Mouse (Mus musculus) liver, embryonic 14.5 days (tissue): ENCODE results near the gene Rag2. TPM values are rescaled to one million over a fixed set of nuclear protein-coding genes. Genes with fewer than 3 reads are reported as not detected.

ENCODE experiments used
- ATAC-seq: fragments of 200-750 bp; cut with Nextera tagmentation; 2 replicates; pipeline ENCODE4 v1.8.0; 2017; ENCODE audit warnings: moderate number of reproducible peaks, mild to moderate bottlenecking, moderate library complexity; ENCODE audit not compliant: insufficient read depth
- DNase-seq, 3 experiments: peaks; one replicate each; pipeline ENCODE4 v3.0.0-alpha.2; 2012 to 2013; ENCODE audit warnings: low read depth in 3 of 3, low spot score in 3 of 3
- H3K27ac ChIP-seq: fragments of 300-500 bp; sonication (generic); 2 replicates; pipeline ENCODE4 v1.5.1; 2014; ENCODE audit warnings: moderate library complexity, mild to moderate bottlenecking, control low read depth, inconsistent platforms
- H3K27me3 ChIP-seq: fragments of 300-500 bp; sonication (generic); 2 replicates; pipeline ENCODE4 v1.6.1; 2014; ENCODE audit warnings: mild to moderate bottlenecking, low read length, moderate library complexity; ENCODE audit not compliant: control insufficient read depth, insufficient read depth
- H3K36me3 ChIP-seq: fragments of 300-500 bp; sonication (generic); replicated peaks from 2 replicates; pipeline ENCODE4 v1.6.1; 2014; ENCODE audit warnings: low read depth; ENCODE audit not compliant: control insufficient read depth, insufficient read depth
- H3K4me1 ChIP-seq, 2 experiments: fragments of 200-500 bp in 1 of 2; fragments of 300-500 bp in 1 of 2; sonication (generic) in 1 of 2; replicated peaks; 2 replicates each; pipeline ENCODE4 v1.6.1; 2012 to 2014; ENCODE audit warnings: antibody characterized with exemption in 1 of 2, inconsistent platforms in 1 of 2, low read length in 1 of 2; ENCODE audit not compliant: control insufficient read depth in 2 of 2, insufficient read depth in 2 of 2
- H3K4me2 ChIP-seq: fragments of 300-500 bp; sonication (generic); 2 replicates; pipeline ENCODE4 v1.6.1; 2014; ENCODE audit warnings: low read depth, mild to moderate bottlenecking, control low read depth, moderate library complexity
- H3K4me3 ChIP-seq, 2 experiments: fragments of 200-500 bp in 1 of 2; fragments of 300-500 bp in 1 of 2; sonication (generic) in 1 of 2; 2 replicates each; pipeline ENCODE4 v1.5.1; 2012 to 2014; ENCODE audit warnings: low read depth in 2 of 2, low read length in 2 of 2, mild to moderate bottlenecking in 2 of 2, control low read depth in 1 of 2, inconsistent platforms in 1 of 2, moderate library complexity in 1 of 2; ENCODE audit not compliant: insufficient read depth in 1 of 2
- H3K9ac ChIP-seq: fragments of 300-500 bp; sonication (generic); replicated peaks from 2 replicates; pipeline ENCODE4 v1.6.1; 2014; ENCODE audit warnings: mild to moderate bottlenecking, control low read depth, moderate library complexity
- H3K9me3 ChIP-seq: fragments of 300-500 bp; sonication (generic); 2 replicates; pipeline ENCODE4 v1.6.1; 2016; ENCODE audit warnings: low read length, mixed read lengths; ENCODE audit not compliant: control insufficient read depth
- CTCF ChIP-seq: IDR thresholded peaks from 2 replicates; pipeline ENCODE4 v1.5.1; 2016; ENCODE audit warnings: antibody characterized with exemption, low read depth, control low read depth
- EP300 ChIP-seq: IDR thresholded peaks from 2 replicates; pipeline ENCODE4 v1.6.1; 2016; ENCODE audit warnings: antibody characterized with exemption, low read depth
- WGBS: fragments of 180-500 bp; shearing (Covaris S2); extraction: QIAGEN DNeasy Blood & Tissue Kit; methylation state at CpG from one replicate; pipeline ENCODE4 v1.1.7; 2014; ENCODE audit not compliant: insufficient replicate concordance; 5-methylcytosine and 5-hydroxymethylcytosine counted together
- polyA plus RNA-seq, 2 experiments: library from polyadenylated mRNA; depleted of rRNA in 1 of 2; stranded (reverse) in 1 of 2; unstranded in 1 of 2; fragments of >200 nt; fragmentation: Nextera tagmentation in 1 of 2; extraction: Ambion mirVana in 1 of 2; gene quantifications; 2 replicates each; pipeline versions ENCODE4 v1.2.1 to v1.2.3; 2012 to 2014

Gene Rag2
- polyA plus RNA-seq, 2 experiments, result 0.11 to 0.20 TPM

DNA sequence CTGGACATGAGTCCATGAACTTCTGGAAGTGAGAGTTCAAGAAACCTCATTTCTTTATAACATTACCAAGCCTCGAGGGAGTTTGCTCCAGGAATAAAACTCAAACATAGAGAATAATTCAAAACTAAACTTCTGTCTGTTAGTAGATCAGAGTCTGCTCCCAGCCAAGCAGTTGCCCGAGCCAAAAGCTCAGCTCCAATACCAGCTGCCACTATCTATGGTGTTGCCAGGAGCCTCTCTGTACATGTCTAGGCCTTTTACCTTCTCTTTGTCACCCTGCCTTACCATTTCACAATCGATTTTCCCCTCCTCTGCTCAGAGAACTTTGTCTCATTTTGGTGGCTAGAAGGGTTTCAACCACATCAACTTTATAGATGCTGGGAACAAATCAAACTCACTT lies 49.0 kb downstream of the Rag2 start:
- TF ChIP-seq CTCF (no peak), EP300 (no peak)
- Histone ChIP-seq H3K27ac (no peak overlapping the region), H3K4me3 (no peak overlapping the region), H3K36me3 (no peaks in the 10 kb centered on the region), H3K9me3 (no peaks in the 10 kb centered on the region), H3K4me1 (peaks cover 0 to 2% of the 10 kb centered on the region in 2 experiments; a peak in 2 of 4 replicates), H3K9ac (no peak overlapping the region), H3K27me3 (no peaks in the 10 kb centered on the region), H3K4me2 (no peak overlapping the region)
- DNase-seq, result no peak
- WGBS, result 32% methylated on average over 3 of the region's 3 CpGs
- ATAC-seq, result no peak

DNA sequence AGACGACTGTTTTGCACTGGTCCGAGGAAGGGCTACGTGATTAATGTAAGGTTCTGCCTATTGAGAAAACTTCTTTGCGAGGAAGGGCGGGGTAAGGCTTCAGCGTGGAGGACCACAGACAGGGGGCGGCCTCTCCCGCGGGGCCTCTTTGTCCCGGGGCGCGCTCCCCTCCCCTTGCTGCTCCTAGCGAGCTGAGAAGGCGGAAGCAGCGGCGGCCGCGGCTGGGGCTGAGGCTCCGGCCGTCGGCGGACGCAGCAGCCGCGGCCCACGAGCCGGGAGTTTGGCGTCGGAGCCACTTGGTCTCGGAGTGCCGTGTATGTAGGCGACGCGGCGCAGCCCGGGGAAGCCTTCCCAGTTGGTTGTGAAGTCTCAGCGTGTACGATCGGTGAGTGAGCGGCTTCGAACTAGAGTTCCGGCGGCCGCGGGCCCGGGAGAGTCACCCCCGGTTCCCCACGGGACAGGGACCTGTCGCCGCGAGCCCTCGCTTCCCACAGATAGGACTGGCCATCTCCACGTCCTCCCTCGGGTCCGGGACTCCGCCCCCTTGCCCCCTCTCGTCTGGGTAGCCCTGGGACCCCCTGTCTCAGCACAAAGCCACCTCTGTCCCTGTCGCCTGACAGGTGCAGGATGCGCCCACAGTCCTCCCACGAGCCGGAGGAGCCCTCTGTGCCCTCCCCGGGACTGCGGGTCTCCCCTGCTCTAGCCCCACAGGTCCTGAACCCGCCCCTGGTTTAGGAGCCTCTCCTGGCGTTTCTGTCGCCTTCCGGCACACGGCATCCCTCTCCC lies 53.9 kb downstream of the Rag2 start, which contains the start of gene Traf6:
TSS of gene Traf6 (plus strand) at position 194 of the 786 bp plus-strand sequence.
- ATAC-seq (peak; percentile 89), DNase-seq (peak; percentile 55 to 67 (median 63))
- peak within 1 kb of the TSS; percentile 89 to 93 for H3K4me3 ChIP-seq
- peaks cover 4 to 5% of the 10 kb centered on the region in 2 experiments for H3K4me1 ChIP-seq
- TF ChIP-seq EP300, result no peak
- peak; percentile 85 for TF ChIP-seq CTCF
- under 1% methylated on average over 68 of the region's 68 CpGs for WGBS
- peak within 1 kb of the TSS; percentile 73 for H3K9ac ChIP-seq
- H3K4me2 ChIP-seq, result peak within 1 kb of the TSS; percentile 84
- H3K36me3 ChIP-seq, result no peaks in the 10 kb centered on the region
- no peaks in the 10 kb centered on the region for H3K9me3 ChIP-seq
- H3K27ac ChIP-seq, result no peak within 1 kb of the TSS
- no peaks in the 10 kb centered on the region for H3K27me3 ChIP-seq

DNA sequence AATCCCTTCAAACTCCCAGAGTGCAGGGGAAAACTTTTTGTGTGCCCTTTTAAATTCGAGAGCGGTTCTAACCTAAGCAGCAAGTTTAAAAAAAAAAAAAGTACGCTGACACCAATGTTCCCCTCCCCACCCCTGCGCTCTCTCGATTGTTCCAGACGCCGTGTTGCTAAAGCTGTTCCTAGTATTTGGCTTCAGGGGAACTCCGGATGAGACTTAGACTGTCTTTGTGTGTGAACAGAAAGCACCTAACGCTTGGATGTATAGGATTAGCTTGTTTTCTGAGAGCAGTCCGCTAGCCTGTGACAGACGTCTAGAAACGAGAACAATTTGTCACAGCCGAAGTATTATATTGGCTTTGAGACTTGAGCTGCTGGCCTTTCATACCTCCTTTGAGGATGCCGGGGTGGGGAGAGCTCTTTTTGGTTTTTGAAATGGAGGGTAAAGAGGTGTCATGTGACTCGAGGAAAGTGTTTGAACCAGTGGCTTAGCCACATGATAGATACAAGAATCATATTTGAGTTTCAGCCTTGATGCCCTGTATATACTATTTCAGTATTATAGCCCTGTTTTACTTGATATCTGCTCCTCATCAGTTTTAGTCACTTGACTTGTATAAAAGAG lies 54.8 kb downstream of the Rag2 start:
- TF ChIP-seq EP300 (no peak), CTCF (no peak)
- no peaks in the 10 kb centered on the region for H3K36me3 ChIP-seq
- 5% methylated on average over 15 of the region's 15 CpGs for WGBS
- H3K4me1 ChIP-seq, result peaks cover 4 to 5% of the 10 kb centered on the region in 2 experiments
- H3K9ac ChIP-seq, result peak overlapping the region; percentile 73
- DNase-seq, result peak in 1 of 3 experiments; percentile 54
- no peaks in the 10 kb centered on the region for H3K9me3 ChIP-seq
- no peaks in the 10 kb centered on the region for H3K27me3 ChIP-seq
- H3K4me3 ChIP-seq, result peak overlapping the region; percentile 89 to 93
- H3K4me2 ChIP-seq, result peak overlapping the region; percentile 84
- H3K27ac ChIP-seq, result no peak overlapping the region
- no peak for ATAC-seq

Other genes with a start within 250 kb of the Rag2 start
- gene Rag1, start 24.8 kb downstream of the Rag2 start, polyA plus RNA-seq (2012; rRNA removed), result 0.17 and 0.19 TPM in 2 replicates
- 0.20 and 0.32 TPM in 2 replicates for gene Rag1, start 24.8 kb downstream of the Rag2 start, polyA plus RNA-seq (2014; fragmentation: Nextera tagmentation; extraction: Ambion mirVana)
- gene B230118H07Rik, start 24.8 kb downstream of the Rag2 start, polyA plus RNA-seq (2012; rRNA removed), result 4.1 and 4.8 TPM in 2 replicates
- gene B230118H07Rik, start 24.8 kb downstream of the Rag2 start, polyA plus RNA-seq (2014; fragmentation: Nextera tagmentation; extraction: Ambion mirVana), result 20.0 and 21.3 TPM in 2 replicates
- 2.7 and 3.3 TPM in 2 replicates for gene Traf6, start 53.7 kb downstream of the Rag2 start, polyA plus RNA-seq (2012; rRNA removed)
- 4.5 and 5.3 TPM in 2 replicates for gene Traf6, start 53.7 kb downstream of the Rag2 start, polyA plus RNA-seq (2014; fragmentation: Nextera tagmentation; extraction: Ambion mirVana)